Mouse (Mus musculus) midbrain, embryonic 14.5 days (tissue): ENCODE data around the gene Sumo3. TPM values are rescaled to one million over a fixed set of nuclear protein-coding genes. Genes with fewer than 3 reads are reported as not detected.

ENCODE experiments used
- ATAC-seq: fragments of 200-750 bp; cut with Nextera tagmentation; 2 replicates; pipeline ENCODE4 v1.8.0; 2017; ENCODE audit warnings: moderate number of reproducible peaks, moderate library complexity; ENCODE audit not compliant: low FRiP score, low TSS enrichment
- DNase-seq: peaks from one replicate; pipeline ENCODE4 v3.0.0-alpha.2; 2015
- H3K27ac ChIP-seq: fragments of 300-500 bp; sonication (generic); replicated peaks from 2 replicates; pipeline ENCODE4 v1.5.1; 2014; ENCODE audit warnings: mild to moderate bottlenecking, low read depth, low read length, moderate library complexity
- H3K27me3 ChIP-seq: fragments of 300-500 bp; sonication (generic); 2 replicates; pipeline ENCODE4 v1.6.1; 2014; ENCODE audit warnings: low read length, control low read depth, mixed read lengths; ENCODE audit not compliant: control insufficient read depth, insufficient read depth
- H3K36me3 ChIP-seq: fragments of 300-500 bp; sonication (generic); 2 replicates; pipeline ENCODE4 v1.6.1; 2014; ENCODE audit warnings: low read length, control low read depth; ENCODE audit not compliant: control insufficient read depth, insufficient read depth
- H3K4me1 ChIP-seq: fragments of 300-500 bp; sonication (generic); 2 replicates; pipeline ENCODE4 v1.6.1; 2014; ENCODE audit warnings: mild to moderate bottlenecking, antibody characterized with exemption, low read length, control low read depth; ENCODE audit not compliant: control insufficient read depth, insufficient read depth
- H3K4me2 ChIP-seq: fragments of 300-500 bp; sonication (generic); 2 replicates; pipeline ENCODE4 v1.6.1; 2014; ENCODE audit warnings: mild to moderate bottlenecking, low read length, moderate library complexity
- H3K4me3 ChIP-seq: fragments of 300-500 bp; sonication (generic); replicated peaks from 2 replicates; pipeline ENCODE4 v1.5.1; 2014; ENCODE audit warnings: low read depth, low read length
- H3K9ac ChIP-seq: fragments of 300-500 bp; sonication (generic); replicated peaks from 2 replicates; pipeline ENCODE4 v1.6.1; 2014; ENCODE audit warnings: mild to moderate bottlenecking, low read length, moderate library complexity
- H3K9me3 ChIP-seq: fragments of 300-500 bp; sonication (generic); 2 replicates; pipeline ENCODE4 v1.6.1; 2016; ENCODE audit warnings: low read length, control low read depth, mixed read lengths; ENCODE audit not compliant: control insufficient read depth
- WGBS: fragments of 180-500 bp; shearing (Covaris S2); extraction: QIAGEN DNeasy Blood & Tissue Kit; methylation state at CpG from one replicate; pipeline ENCODE4 v1.1.7; 2014; 5-methylcytosine and 5-hydroxymethylcytosine counted together
- polyA plus RNA-seq: library from polyadenylated mRNA; unstranded; fragments of >200 nt; fragmentation: Nextera tagmentation; extraction: Ambion mirVana; gene quantifications from 2 replicates; pipeline ENCODE4 v1.2.1, GENCODE M21; 2014

The Sumo3 gene
- polyA plus RNA-seq, 1 experiment from 2014 or later: 253 TPM

DNA sequence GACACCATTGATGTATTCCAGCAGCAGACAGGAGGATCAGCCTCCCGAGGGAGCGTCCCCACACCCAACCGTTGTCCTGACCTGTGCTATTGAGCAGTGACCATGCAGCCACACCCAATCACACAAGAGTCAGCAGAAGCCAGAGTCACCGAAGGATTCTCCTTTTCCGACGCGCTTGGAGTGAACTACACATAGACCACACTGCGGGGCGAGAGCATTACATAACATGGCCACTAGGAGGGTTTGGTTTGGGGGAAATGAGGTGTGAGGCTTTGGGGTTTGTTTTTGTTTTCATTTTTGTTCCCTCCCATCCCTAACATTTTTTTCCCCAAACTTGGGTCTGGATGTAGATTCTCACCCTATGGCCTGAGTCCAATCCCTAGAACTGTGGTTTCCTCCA, 10.3 kb downstream of the Sumo3 start:
- Histone ChIP-seq H3K9ac (no peak overlapping the region), H3K4me3 (no peak overlapping the region), H3K27ac (no peak overlapping the region), H3K27me3 (no peaks in the 10 kb centered on the region), H3K4me2 (no peak overlapping the region), H3K9me3 (no peaks in the 10 kb centered on the region), H3K4me1 (no peaks in the 10 kb centered on the region), H3K36me3 (peaks cover 64% of the 10 kb centered on the region)
- WGBS: 93% methylated on average over 9 of the region's 9 CpGs
- DNase-seq: no peak
- ATAC-seq: no peak

DNA sequence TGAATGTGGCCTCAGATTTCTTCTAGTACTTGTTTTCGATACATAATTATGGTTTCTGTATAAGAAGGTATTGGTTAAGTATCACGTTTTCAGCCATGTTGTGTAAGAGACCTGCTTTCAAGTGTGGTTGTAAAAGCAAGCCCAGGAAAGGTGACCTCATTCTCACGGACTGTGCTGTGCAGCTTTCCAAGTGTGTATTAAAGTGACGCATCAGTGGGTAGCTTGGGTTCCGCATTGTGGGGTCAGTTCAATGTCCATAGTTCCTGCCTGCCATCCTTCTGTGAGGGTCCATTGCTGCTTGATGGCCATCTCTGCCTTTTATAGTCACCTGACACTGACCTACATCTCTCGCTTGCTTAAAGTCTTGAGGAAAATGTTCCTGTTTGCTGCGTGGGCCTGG, 11.0 kb downstream of the Sumo3 start:
- Histone ChIP-seq H3K4me2 (no peak overlapping the region), H3K4me1 (0 out of 2 replicates have a peak, but pooled peaks cover 3% of the 10 kb centered on the region), H3K4me3 (no peak overlapping the region), H3K9me3 (no peaks in the 10 kb centered on the region), H3K27me3 (no peaks in the 10 kb centered on the region), H3K27ac (no peak overlapping the region), H3K9ac (no peak overlapping the region), H3K36me3 (peaks cover 56% of the 10 kb centered on the region)
- ATAC-seq (no peak), DNase-seq (no peak)
- WGBS: 95% methylated on average over 7 of the region's 7 CpGs

- no peak; the same call in 1 of the 2 replicates for ATAC-seq
- WGBS: 77% methylated on average over 8 of the region's 8 CpGs
Observed at GRCm38 (mm10) chr10:77621546-77621945, 15.6 kb downstream of the Sumo3 start.

DNA sequence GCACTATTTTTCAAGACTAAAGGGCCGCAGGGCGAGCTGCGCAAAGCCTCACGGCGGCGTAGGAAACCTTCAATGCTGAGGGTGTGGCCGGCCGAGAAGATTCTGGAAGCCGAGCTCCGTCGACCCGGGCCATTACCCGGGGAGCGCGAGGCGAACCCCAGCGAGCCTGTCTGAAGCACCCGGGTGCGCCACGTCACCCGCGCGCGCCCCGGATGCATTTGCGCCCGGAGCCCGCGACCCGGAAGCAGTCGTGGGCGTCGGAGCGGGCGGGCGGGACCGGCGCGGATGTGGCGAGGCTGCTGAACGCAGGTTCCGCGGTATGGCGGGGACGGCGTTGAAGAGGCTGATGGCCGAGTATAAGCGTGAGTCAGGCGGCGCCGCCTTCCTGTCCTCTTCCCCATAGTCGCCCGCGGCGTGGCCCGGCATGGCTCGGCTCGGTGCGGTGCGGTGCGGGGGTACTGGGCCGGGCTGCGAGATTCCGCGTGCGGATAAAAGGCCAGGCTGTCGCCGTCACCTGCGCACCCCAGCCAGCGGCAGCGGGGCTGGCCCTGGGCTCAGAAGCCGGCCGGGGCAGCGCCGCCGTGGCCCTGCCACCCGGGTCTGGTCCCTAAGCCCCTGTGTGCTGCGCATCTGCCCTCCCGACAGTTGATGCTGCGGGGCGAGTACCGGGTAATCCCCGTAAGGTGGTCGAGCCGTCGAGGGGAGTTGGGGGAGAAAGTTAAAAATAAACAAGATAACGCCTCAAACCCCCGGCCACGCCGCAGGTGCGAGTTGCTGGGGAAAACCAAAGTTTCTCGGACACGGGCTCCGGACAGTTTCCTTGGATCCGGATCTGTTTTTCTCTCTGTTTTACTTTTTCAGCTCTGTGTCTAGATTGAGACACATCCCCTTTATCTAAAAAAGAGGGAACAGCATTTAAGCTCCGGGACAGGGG, 16.4 kb downstream of the Sumo3 start, which contains the start of gene Ube2g2:
Gene Ube2g2, plus strand, starts transcription at position 221 of the 934 bp plus-strand sequence.
- Histone ChIP-seq H3K27ac (peak within 1 kb of the TSS; percentile 91), H3K4me1 (peaks cover 18% of the 10 kb centered on the region), H3K4me3 (peak within 1 kb of the TSS; percentile 96), H3K36me3 (peaks cover 14% of the 10 kb centered on the region), H3K9me3 (no peaks in the 10 kb centered on the region), H3K9ac (peak within 1 kb of the TSS; percentile 93), H3K4me2 (peak within 1 kb of the TSS; percentile 57), H3K27me3 (no peaks in the 10 kb centered on the region)
- DNase-seq: peak; percentile 97
- peak; percentile 93 for ATAC-seq
- WGBS: under 1% methylated on average over 96 of the region's 96 CpGs

More at GRCm38 (mm10) chr10:77621546-77621945, 15.6 kb downstream of the Sumo3 start:
- peak overlapping the region; percentile 91 for H3K27ac ChIP-seq
- peak overlapping the region; percentile 96 for H3K4me3 ChIP-seq
- no peak for DNase-seq
- peak overlapping the region; percentile 57 for H3K4me2 ChIP-seq
- peaks cover 18% of the 10 kb centered on the region for H3K4me1 ChIP-seq
- H3K9me3 ChIP-seq: no peaks in the 10 kb centered on the region
- peak overlapping the region; percentile 93 for H3K9ac ChIP-seq
- no peaks in the 10 kb centered on the region for H3K27me3 ChIP-seq
- peaks cover 22% of the 10 kb centered on the region for H3K36me3 ChIP-seq

DNA sequence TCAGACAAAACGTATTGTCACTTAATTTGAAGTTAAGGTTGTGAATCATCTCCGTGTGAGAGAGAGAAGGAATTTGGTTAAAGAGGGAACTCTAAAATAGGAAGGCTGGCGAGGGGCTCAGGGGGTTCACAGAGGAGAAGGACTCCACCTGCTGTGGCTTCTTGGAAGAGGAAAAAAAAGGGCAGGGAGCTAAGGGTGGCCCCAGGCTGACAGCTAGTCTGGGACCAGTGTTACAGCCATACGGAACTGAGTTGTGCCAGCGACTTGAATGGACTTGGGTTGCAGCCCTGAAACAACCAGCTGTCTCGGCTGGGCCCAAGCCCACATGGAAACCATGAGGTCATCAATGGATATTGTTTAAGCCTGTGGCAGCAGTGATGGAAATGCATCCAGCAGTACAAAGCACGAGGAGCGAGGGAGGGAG, 17.2 kb downstream of the Sumo3 start:
- Histone ChIP-seq H3K36me3 (peaks cover 7% of the 10 kb centered on the region), H3K4me2 (peak overlapping the region; percentile 57), H3K27me3 (no peaks in the 10 kb centered on the region), H3K4me1 (peaks cover 18% of the 10 kb centered on the region), H3K9me3 (no peaks in the 10 kb centered on the region), H3K4me3 (peak overlapping the region; percentile 96), H3K9ac (peak overlapping the region; percentile 93), H3K27ac (no peak overlapping the region)
- DNase-seq: peak; percentile 45
- WGBS: 10% methylated on average over 8 of the region's 8 CpGs
- no peak for ATAC-seq

DNA sequence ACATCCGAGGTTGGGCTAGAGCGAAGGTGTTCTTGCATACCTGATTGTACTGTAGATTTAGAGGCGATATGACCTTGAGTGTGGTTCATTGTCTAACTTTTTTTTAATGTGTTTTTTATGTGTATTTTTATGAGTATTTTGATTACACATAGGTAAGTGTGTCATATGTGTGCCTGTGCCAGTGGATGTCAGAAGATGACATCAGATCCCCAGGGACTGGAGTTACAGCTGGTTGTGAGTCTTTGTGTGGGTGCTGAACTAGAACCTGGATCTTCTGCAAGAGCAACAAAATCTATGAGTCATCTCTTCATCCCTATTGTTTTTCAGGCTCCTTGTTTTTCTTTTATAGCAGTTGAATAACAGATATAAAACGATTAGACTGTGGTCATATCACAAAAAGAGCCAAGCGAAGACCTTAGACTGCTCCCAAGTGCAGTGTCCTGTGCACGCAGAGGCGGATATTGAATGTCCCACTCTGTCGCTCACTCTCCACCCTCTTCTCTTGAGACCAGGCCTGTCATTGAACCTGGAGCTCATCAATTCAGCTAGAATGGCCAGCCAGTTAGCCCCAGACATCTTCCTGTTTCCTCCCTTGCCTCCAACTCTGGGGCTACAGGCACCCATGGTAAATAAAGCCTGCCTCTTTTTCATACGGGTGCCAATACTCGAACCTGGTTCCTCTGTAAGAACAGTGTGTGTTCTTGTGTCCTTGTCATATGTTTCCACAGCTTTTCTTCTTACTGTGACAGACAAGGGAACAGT, 17.9 kb downstream of the Sumo3 start:
- H3K4me2 ChIP-seq: peak overlapping the region; percentile 57
- H3K4me3 ChIP-seq: peak overlapping the region; percentile 96; the same call in 1 of the 2 replicates
- H3K36me3 ChIP-seq: peaks cover 4% of the 10 kb centered on the region; the same call in 1 of the 2 replicates
- no peaks in the 10 kb centered on the region for H3K27me3 ChIP-seq
- H3K4me1 ChIP-seq: peaks cover 18% of the 10 kb centered on the region
- peak overlapping the region; percentile 93; the same call in 1 of the 2 replicates for H3K9ac ChIP-seq
- no peak overlapping the region for H3K27ac ChIP-seq
- DNase-seq (no peak), ATAC-seq (no peak)
- 93% methylated on average over 10 of the region's 10 CpGs for WGBS
- H3K9me3 ChIP-seq: no peaks in the 10 kb centered on the region

DNA sequence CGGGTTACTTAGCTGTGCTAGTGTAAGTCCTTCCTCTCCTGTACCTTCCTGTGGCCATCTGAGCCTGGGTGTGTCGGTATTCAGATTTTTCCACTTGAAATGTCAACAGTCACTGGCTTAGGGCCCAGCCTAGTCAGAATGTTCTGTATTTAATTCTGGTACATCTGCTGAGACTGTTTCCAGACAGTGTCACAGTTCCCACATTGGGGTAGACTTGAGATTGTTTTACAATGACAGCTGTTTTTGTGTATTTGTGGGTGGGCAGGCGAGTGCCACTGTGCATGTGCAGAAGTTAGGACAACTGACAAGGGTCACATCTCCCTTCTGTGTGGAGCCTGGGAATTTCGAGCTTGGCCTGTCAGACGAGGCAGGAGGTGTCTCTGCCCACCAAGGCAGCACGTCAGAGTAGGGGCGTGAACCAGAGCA, 18.7 kb downstream of the Sumo3 start:
- 80% methylated on average over 7 of the region's 7 CpGs for WGBS

GRCm38 (mm10) chr10:77626036-77626435, 20.1 kb downstream of the Sumo3 start:
- peaks cover 18% of the 10 kb centered on the region for H3K4me1 ChIP-seq
- H3K9ac ChIP-seq: no peak overlapping the region
- no peak for DNase-seq
- ATAC-seq: no peak
- H3K4me3 ChIP-seq: no peak overlapping the region
- no peak overlapping the region for H3K4me2 ChIP-seq
- WGBS: 86% methylated on average over 7 of the region's 7 CpGs
- no peaks in the 10 kb centered on the region for H3K9me3 ChIP-seq
- no peak overlapping the region for H3K27ac ChIP-seq
- peaks cover 4% of the 10 kb centered on the region; the same call in 1 of the 2 replicates for H3K36me3 ChIP-seq
- H3K27me3 ChIP-seq: no peaks in the 10 kb centered on the region

More for the DNA sequence above, 18.7 kb downstream of the Sumo3 start:
- no peak overlapping the region for H3K4me3 ChIP-seq
- H3K9ac ChIP-seq: no peak overlapping the region
- DNase-seq: no peak
- no peak for ATAC-seq
- 0 out of 2 replicates have a peak, but pooled peaks cover 4% of the 10 kb centered on the region for H3K36me3 ChIP-seq
- no peaks in the 10 kb centered on the region for H3K9me3 ChIP-seq
- H3K4me1 ChIP-seq: peaks cover 18% of the 10 kb centered on the region
- no peaks in the 10 kb centered on the region for H3K27me3 ChIP-seq
- no peak overlapping the region for H3K4me2 ChIP-seq
- H3K27ac ChIP-seq: no peak overlapping the region
